Mouse (Mus musculus) spleen, postnatal 36 days (tissue): ENCODE results near the gene Adam21.
"Not testable (repeated sequence)": the region's sequence is repeated elsewhere in the genome, so short reads cannot be mapped to it uniquely, and the experiment has no call there.

Experiments used
- DNase-seq, 2 experiments: peaks; one replicate each; pipeline ENCODE4 v3.0.0; 2022; ENCODE audit warnings: low spot score in 2 of 2, mixed read lengths in 1 of 2

The Adam21 gene

GRCm38 (mm10) chr12:81568374-81568773, at the start of gene Adam21:
Gene Adam21 (minus strand): TSS chr12:81568474.
- no peak for DNase-seq

GRCm38 (mm10) chr12:81616980-81617379, 48.7 kb upstream of the Adam21 start:
- no peak for DNase-seq

GRCm38 (mm10) chr12:81615807-81616206, 47.5 kb upstream of the Adam21 start:
- DNase-seq = no peak

GRCm38 (mm10) chr12:81609445-81609844, 41.2 kb upstream of the Adam21 start:
- no peak for DNase-seq

- no peak for DNase-seq
Measured at GRCm38 (mm10) chr12:81604995-81605784, 36.9 kb upstream of the Adam21 start.

GRCm38 (mm10) chr12:81596547-81597262, 28.4 kb upstream of the Adam21 start:
- DNase-seq = no peak

- peak; percentile 89 to 93 for DNase-seq
Measured at GRCm38 (mm10) chr12:81594902-81595671, 26.8 kb upstream of the Adam21 start, which contains the start of gene Med6. Gene Med6 (minus strand): TSS chr12:81595008.

- DNase-seq = no peak
Measured at GRCm38 (mm10) chr12:81567931-81568330, 343 bp downstream of the Adam21 start.

GRCm38 (mm10) chr12:81564173-81564572, 4.1 kb downstream of the Adam21 start:
- no peak for DNase-seq

- no peak for DNase-seq
Measured at GRCm38 (mm10) chr12:81549286-81549685, 19.0 kb downstream of the Adam21 start.

GRCm38 (mm10) chr12:81547163-81547562, 21.1 kb downstream of the Adam21 start:
- no peak for DNase-seq

- no peak for DNase-seq
Measured at GRCm38 (mm10) chr12:81533029-81533419, 35.2 kb downstream of the Adam21 start.

GRCm38 (mm10) chr12:81532316-81533028, 35.8 kb downstream of the Adam21 start, which contains the start of the genes Gm20498 and Synj2bp:
Gene Gm20498 (minus strand): TSS chr12:81532905.
Gene Synj2bp (minus strand): TSS chr12:81532911.
- peak; percentile 82 for DNase-seq

- DNase-seq = not testable (repeated sequence)
Measured at GRCm38 (mm10) chr12:81530587-81530986, 37.7 kb downstream of the Adam21 start.
